Mouse (Mus musculus) liver, embryonic 14.5 days (tissue): ENCODE data around the gene Slc24a1.

ENCODE experiments used
- CTCF ChIP-seq: IDR thresholded peaks from 2 replicates; pipeline ENCODE4 v1.5.1; 2016; ENCODE audit warnings: antibody characterized with exemption, low read depth, control low read depth
- EP300 ChIP-seq: IDR thresholded peaks from 2 replicates; pipeline ENCODE4 v1.6.1; 2016; ENCODE audit warnings: antibody characterized with exemption, low read depth

DNA sequence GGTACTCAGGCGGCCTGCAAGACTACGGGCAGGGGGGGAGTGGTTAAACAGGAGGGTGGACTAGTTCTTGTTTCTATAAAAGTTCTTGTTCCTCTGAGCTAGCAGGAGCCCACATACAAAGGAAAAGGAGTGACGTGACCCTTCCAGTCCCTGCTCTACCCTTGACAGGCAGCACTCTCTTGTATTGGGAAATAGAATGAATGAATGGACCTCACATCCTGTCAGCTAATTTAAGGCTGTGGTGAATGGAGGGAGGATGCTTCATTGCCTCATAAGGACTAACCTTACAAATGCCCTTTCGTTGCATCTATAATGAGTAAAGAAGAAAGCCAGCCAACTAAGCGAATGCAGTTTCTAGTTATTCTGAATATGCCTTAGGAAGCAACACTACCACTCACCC lies 25.6 kb downstream of the Slc24a1 start:
- TF ChIP-seq EP300 (no peak), CTCF (no peak)
